In the genomic region with DNA sequence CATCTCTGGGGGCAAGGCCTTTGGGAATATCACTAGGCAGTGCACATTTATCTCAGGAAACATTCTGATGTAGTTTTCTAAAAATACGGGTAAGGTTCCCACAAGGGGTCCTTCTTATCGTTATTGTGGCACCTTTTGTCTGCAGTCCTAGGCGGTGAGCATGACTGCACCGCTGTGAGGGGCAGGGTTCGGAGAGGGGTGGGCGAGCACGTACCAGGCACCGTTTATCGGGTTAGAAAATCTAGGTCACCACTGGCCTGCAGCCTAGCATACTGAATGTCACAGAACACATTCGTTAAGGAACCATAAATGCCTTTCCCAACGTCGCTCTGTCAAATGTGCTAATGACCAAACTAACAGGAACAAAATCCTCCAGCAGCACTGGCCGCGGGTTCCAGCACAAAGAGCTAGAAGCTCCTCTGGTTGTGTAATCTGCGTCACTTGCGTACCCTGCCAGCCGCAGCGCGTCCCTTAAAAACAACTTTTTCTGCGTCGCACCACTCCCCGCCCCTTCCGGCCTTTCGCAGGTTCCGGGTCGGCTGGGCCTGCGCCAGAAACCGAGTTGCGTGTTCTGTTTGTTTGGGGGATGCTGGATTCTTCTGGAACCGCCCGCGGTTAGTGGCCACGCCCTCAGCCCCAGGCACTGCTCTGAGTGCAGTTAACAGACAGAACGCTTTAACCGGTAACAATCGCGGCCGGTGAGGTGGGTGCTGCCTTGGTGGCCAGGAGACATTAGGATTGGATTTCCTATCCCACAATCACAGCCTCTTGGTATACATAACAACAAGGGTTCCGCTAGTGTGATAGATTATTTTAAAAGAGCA, we compare ENCODE assay signal across 8 mouse cellular contexts. TPM values are rescaled to one million over a fixed set of nuclear protein-coding genes. Genes with fewer than 3 reads are reported as not detected.
DNase-seq lines count a peak whose midpoint lies in the region; TF ChIP-seq lines count a peak whose summit lies in the region.

A gene (plus strand): TSS at position 517 of the 824 bp plus-strand sequence.

- 1% methylated on average over 39 of the region's 39 CpGs for WGBS in macrophage (ENCODE audit: missing documents)

- peak within 1 kb of the TSS; percentile 74 for H3K4me3 ChIP-seq in left cerebral cortex, adult 2 months
- H3K4me3 ChIP-seq in macrophage (ENCODE audit: inconsistent target) = peak within 1 kb of the TSS; percentile 56

- no peaks in the 10 kb centered on the region for H3K79me2 ChIP-seq in macrophage (ENCODE audit: inconsistent target)

- TF ChIP-seq CTCF in left cerebral cortex, adult 2 months (IDR thresholded peaks at IDR 0.05) = no peak

- DNase-seq in adrenal gland, adult (ENCODE audit: inconsistent age in 2 of 2, low spot score in 1 of 2) = peak; percentile 98 to 99
- DNase-seq in embryo, embryonic 10.5 days (ENCODE audit: low spot score) = peak; percentile 95
- peak; percentile 100 for DNase-seq in gastrocnemius, postnatal 10 days
- DNase-seq in hindlimb bud, embryonic 11.5 days (ENCODE audit: extremely low spot score, low read depth, low spot score) = peak; percentile 76
- peak; percentile 97 to 98 for DNase-seq in left cerebral cortex, adult 2 months (ENCODE audit: extremely low spot score in 1 of 2, low spot score in 2 of 2)
- DNase-seq in retina, postnatal 7 days (ENCODE audit: low read depth, low spot score) = peak; percentile 80
- peak; percentile 95 to 98 for DNase-seq in urinary bladder, adult 18-20 months (ENCODE audit: low spot score in 2 of 2)

- intact Hi-C loops in left cerebral cortex, adult 2 months (cut with DNase I) = loop anchor here (1.0 to 2.0 kb wide), 3 partner anchors 17 to 72 kb away; a partner anchor contains a TSS

- peak within 1 kb of the TSS; percentile 100 for H3K27ac ChIP-seq in left cerebral cortex, adult 2 months
- peak within 1 kb of the TSS; percentile 84 for H3K27ac ChIP-seq in macrophage

- H3K36me3 ChIP-seq in macrophage (ENCODE audit: inconsistent target) = no peaks in the 10 kb centered on the region

RNA-seq across cellular contexts. Expression of the gene that starts here (rescaled TPM):
- 10 to 100 TPM; 11.9 to 14.1 TPM for total RNA-seq in gastrocnemius, postnatal 10 days (2021)
- total RNA-seq in left cerebral cortex, adult 2 months (2021) = 10 to 100 TPM; 35.8 to 36.8 TPM
- total RNA-seq in macrophage (2018; cell fraction: chromatin; rRNA removed) = 10 to 100 TPM in 6 of 26 experiments, 1 to 10 TPM in 18, under 1 TPM in 2; 0.81 to 14.2 (median 4.6) TPM
- 10 to 100 TPM; 14.5 to 30.3 (median 22.1) TPM for total RNA-seq in macrophage (2018; cell fraction: cytosol; rRNA removed)
- total RNA-seq in macrophage (2018; cell fraction: nucleus; rRNA removed) = 10 to 100 TPM in 17 of 26 experiments, 1 to 10 TPM in 9; 3.4 to 23.3 (median 10.8) TPM
- polyA plus RNA-seq in macrophage (2018) = 15.1 to 31.1 TPM (median 17.8 TPM) in 3 replicates

Comparison
In these comparisons a context has a peak if more than half of its experiments do, and no peak if none do; other contexts are left out.
1. Peak in every context shown above with its lines: DNase-seq, H3K4me3 ChIP-seq and H3K27ac ChIP-seq.